Mouse (Mus musculus) lung, postnatal 0 days (tissue): Measurements from ENCODE around the gene Pigm.

Source experiments
- CTCF ChIP-seq: IDR thresholded peaks from 2 replicates; pipeline ENCODE4 v1.5.1; 2016; ENCODE audit warnings: antibody characterized with exemption, mild to moderate bottlenecking
- EP300 ChIP-seq: IDR thresholded peaks from 2 replicates; pipeline ENCODE4 v1.6.1; 2016; ENCODE audit warnings: antibody characterized with exemption, mild to moderate bottlenecking, control low read depth

DNA sequence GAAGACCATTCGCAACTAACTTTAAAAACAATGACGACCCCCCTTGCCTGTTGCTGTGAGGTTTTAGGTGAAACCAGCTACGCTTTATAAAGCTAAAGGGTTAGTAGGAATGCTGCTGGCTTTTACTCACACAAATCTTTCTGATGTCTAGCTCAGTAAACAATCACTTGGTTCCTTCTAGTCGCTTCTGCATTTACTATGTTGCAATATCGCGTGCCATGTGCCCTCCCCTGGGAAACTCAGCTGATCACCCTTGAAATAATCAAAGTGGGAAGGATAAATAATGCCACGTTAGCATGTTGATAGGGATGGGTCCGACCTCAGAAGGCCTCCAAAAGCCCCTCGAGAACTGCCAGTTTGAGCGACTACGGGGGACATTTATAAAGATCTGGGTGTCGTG, 29.0 kb upstream of the Pigm start:
- TF ChIP-seq CTCF (no peak), EP300 (no peak)
